Mouse (Mus musculus): Measurements from ENCODE around the gene Lbhd1. TPM values are rescaled to one million over a fixed set of nuclear protein-coding genes. Genes with fewer than 3 reads are reported as not detected.
A peak's percentile ranks its signal among the peaks of the same experiment; 100 is the strongest.

The Lbhd1 gene
- polyA plus RNA-seq, 1 experiment from 2014 or later, result 59.1 TPM

DNA sequence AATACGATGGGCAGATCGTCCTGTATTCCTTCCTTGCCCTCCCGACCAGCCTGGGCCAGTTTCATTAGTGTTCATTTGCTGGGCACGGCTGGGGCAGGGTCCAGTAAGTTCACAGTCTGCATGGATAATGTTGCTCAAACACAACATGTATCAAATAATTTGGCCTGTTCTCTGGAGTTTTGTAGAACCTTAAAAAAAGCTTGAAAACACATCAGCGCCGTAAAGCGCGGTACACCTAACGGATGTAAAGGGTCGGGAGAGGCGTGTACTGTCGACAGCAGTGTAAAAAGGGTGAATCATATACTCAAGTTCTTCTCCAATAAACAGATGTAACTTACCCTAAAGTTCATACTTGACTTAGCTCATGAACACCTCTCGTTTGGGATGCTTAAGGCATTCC lies 15.0 kb downstream of the Lbhd1 start:
- no peak for ATAC-seq

DNA sequence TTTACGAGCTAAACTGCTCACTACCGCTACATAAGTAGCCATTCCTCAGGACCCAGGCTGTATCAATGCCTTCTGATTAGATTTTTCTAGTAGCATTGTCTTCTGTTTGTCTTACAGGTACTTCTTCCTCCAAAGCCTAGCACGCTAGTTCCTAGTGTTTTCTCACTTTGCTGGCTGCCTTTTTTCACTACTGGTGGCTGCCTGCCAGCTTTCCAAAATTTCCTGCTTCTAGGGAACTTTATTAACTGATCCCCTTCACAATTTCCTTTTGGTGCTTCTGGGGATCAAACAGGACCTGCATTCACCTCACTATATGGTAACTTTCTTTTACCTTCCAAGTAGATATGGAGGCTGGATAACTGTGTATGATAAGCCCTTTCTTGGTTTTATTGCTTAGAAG lies 15.5 kb downstream of the Lbhd1 start:
- Histone ChIP-seq H3K9ac (ENCODE audit: low read length) (peak overlapping the region; percentile 80), H3K36me3 (ENCODE audit: control insufficient read depth, insufficient read depth, low read length) (peaks cover 42% of the 10 kb centered on the region), H3K27ac (ENCODE audit: low read depth, low read length) (no peak overlapping the region), H3K4me2 (ENCODE audit: low read length) (peak overlapping the region; percentile 94), H3K4me3 (ENCODE audit: low read depth, low read length) (peak overlapping the region; percentile 88), H3K27me3 (replicated peaks; ENCODE audit: control insufficient read depth, insufficient read depth, low read length) (no peaks in the 10 kb centered on the region), H3K4me1 (ENCODE audit: control insufficient read depth, insufficient read depth, low read length) (peaks cover 18% of the 10 kb centered on the region), H3K9me3 (replicated peaks; ENCODE audit: control insufficient read depth, low read length) (no peaks in the 10 kb centered on the region)
- no peak for DNase-seq (ENCODE audit: low spot score)
- ATAC-seq, result no peak
- 64% methylated on average over 3 of the region's 3 CpGs for WGBS

More for the DNA sequence above, 15.0 kb downstream of the Lbhd1 start:
- H3K36me3 ChIP-seq (ENCODE audit: control insufficient read depth, insufficient read depth, low read length), result peaks cover 38% of the 10 kb centered on the region
- peaks cover 22% of the 10 kb centered on the region for H3K4me1 ChIP-seq (ENCODE audit: control insufficient read depth, insufficient read depth, low read length)
- 18% methylated on average over 13 of the region's 13 CpGs for WGBS
- peak overlapping the region; percentile 88 for H3K4me3 ChIP-seq (ENCODE audit: low read depth, low read length)
- H3K9me3 ChIP-seq (replicated peaks; ENCODE audit: control insufficient read depth, low read length), result no peaks in the 10 kb centered on the region
- no peak for DNase-seq (ENCODE audit: low spot score)
- peak overlapping the region; percentile 80 for H3K9ac ChIP-seq (ENCODE audit: low read length)
- H3K27me3 ChIP-seq (replicated peaks; ENCODE audit: control insufficient read depth, insufficient read depth, low read length), result no peaks in the 10 kb centered on the region
- H3K4me2 ChIP-seq (ENCODE audit: low read length), result peak overlapping the region; percentile 94
- H3K27ac ChIP-seq (ENCODE audit: low read depth, low read length), result peak overlapping the region; percentile 74; the same call in 1 of the 2 replicates

DNA sequence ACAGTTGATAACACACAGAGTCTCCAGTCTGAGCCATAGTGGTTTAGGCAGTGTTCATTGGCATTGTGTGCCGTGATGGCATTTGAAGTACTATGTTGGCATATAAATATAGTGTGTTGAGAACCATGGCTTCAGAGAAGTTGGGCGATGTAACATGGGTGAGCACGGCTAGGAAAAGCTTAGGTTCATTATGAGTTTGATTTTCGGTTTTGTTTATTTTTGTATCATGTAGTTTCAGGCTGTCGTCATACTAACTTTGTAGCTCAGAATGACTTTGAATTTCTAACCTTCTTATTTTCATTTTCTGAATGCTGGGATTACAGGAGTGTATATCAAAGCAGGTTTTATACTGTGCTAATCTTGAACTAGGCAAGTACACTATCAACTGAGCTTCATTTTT lies 19.9 kb downstream of the Lbhd1 start:
- DNase-seq (ENCODE audit: low spot score), result no peak
- H3K27me3 ChIP-seq (replicated peaks; ENCODE audit: control insufficient read depth, insufficient read depth, low read length), result no peaks in the 10 kb centered on the region
- H3K4me1 ChIP-seq (ENCODE audit: control insufficient read depth, insufficient read depth, low read length), result peaks cover 10% of the 10 kb centered on the region
- peaks cover 60% of the 10 kb centered on the region for H3K36me3 ChIP-seq (ENCODE audit: control insufficient read depth, insufficient read depth, low read length)
- no peak overlapping the region for H3K9ac ChIP-seq (ENCODE audit: low read length)
- WGBS, result 96% methylated on average over 5 of the region's 5 CpGs
- H3K27ac ChIP-seq (ENCODE audit: low read depth, low read length), result no peak overlapping the region
- H3K4me3 ChIP-seq (ENCODE audit: low read depth, low read length), result no peak overlapping the region
- no peak overlapping the region for H3K4me2 ChIP-seq (ENCODE audit: low read length)
- H3K9me3 ChIP-seq (replicated peaks; ENCODE audit: control insufficient read depth, low read length), result no peaks in the 10 kb centered on the region
- ATAC-seq, result no peak

DNA sequence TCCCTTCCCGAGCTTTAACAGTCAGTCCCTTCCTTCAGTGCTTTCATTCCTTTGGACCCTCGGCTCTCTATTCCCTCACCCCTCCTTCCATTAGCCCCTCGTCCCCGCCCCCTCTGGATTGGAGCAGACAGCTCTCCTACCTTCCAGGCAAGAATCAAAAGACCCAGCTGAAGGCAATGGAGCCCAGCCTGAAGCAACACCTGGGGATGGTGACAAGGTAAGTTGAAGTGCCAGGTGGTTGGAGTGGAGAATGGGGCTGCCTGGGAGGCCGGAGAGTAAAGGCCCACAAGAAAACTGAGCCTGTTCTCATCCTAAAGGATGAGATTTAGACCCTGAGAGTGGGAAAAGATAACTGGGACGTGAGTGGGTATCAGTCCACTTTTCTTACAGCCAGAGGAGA lies 25.0 kb downstream of the Lbhd1 start:
- no peak overlapping the region for H3K9ac ChIP-seq (ENCODE audit: low read length)
- ATAC-seq, result no peak
- no peak for DNase-seq (ENCODE audit: low spot score)
- H3K4me1 ChIP-seq (ENCODE audit: control insufficient read depth, insufficient read depth, low read length), result no peaks in the 10 kb centered on the region
- H3K36me3 ChIP-seq (ENCODE audit: control insufficient read depth, insufficient read depth, low read length), result peaks cover 96% of the 10 kb centered on the region
- H3K27ac ChIP-seq (ENCODE audit: low read depth, low read length), result no peak overlapping the region
- 94% methylated on average over 6 of the region's 6 CpGs for WGBS
- H3K27me3 ChIP-seq (replicated peaks; ENCODE audit: control insufficient read depth, insufficient read depth, low read length), result no peaks in the 10 kb centered on the region
- no peaks in the 10 kb centered on the region for H3K9me3 ChIP-seq (replicated peaks; ENCODE audit: control insufficient read depth, low read length)
- no peak overlapping the region for H3K4me2 ChIP-seq (ENCODE audit: low read length)
- no peak overlapping the region for H3K4me3 ChIP-seq (ENCODE audit: low read depth, low read length)

DNA sequence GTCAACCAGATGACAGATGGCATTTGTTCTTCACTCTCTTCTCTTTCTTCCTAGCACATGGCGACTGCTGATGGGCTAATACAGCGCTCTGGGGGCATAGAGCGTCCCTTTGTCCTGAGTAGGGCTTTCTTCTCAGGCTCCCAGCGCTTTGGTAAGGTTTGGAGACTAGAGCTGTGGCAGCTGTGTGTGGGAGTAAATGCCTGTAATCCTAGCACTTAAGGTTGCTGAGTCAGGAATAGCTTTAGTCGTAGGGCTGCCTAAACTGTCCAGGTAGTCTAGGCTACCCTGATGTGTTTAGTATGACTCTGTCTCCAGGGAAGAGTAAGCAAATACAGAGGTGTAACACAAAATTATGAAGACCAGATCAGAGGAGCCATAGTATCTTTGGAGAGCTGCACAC lies 28.3 kb downstream of the Lbhd1 start:
- H3K4me1 ChIP-seq (ENCODE audit: control insufficient read depth, insufficient read depth, low read length), result no peaks in the 10 kb centered on the region
- no peak overlapping the region for H3K4me3 ChIP-seq (ENCODE audit: low read depth, low read length)
- 94% methylated on average over 5 of the region's 5 CpGs for WGBS
- no peaks in the 10 kb centered on the region for H3K9me3 ChIP-seq (replicated peaks; ENCODE audit: control insufficient read depth, low read length)
- ATAC-seq (no peak), DNase-seq (ENCODE audit: low spot score) (no peak)
- no peak overlapping the region for H3K27ac ChIP-seq (ENCODE audit: low read depth, low read length)
- no peaks in the 10 kb centered on the region for H3K27me3 ChIP-seq (replicated peaks; ENCODE audit: control insufficient read depth, insufficient read depth, low read length)
- no peak overlapping the region for H3K9ac ChIP-seq (ENCODE audit: low read length)
- peaks cover 100% of the 10 kb centered on the region for H3K36me3 ChIP-seq (ENCODE audit: control insufficient read depth, insufficient read depth, low read length)
- no peak overlapping the region for H3K4me2 ChIP-seq (ENCODE audit: low read length)

DNA sequence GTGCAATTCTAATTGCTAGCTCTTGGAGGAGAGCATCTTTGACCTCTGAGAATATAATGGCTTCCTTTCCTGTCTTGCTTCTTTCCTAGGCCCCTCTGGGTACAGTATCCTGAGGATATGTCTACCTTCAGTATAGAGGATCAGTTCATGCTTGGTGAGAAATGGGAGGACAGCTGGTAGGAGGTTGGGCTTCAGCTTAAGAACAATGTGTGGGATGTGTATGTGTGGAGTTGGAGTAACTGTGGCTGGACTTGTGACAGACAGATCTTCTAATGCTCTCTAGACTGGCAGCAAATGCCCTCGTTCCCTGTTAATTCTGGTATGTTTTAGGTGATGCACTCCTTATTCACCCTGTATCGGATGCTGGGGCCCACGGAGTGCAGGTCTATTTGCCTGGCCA lies 30.7 kb downstream of the Lbhd1 start:
- Histone ChIP-seq H3K27ac (ENCODE audit: low read depth, low read length) (no peak overlapping the region), H3K9me3 (replicated peaks; ENCODE audit: control insufficient read depth, low read length) (no peaks in the 10 kb centered on the region), H3K9ac (ENCODE audit: low read length) (no peak overlapping the region), H3K4me2 (ENCODE audit: low read length) (no peak overlapping the region), H3K4me3 (ENCODE audit: low read depth, low read length) (no peak overlapping the region), H3K4me1 (ENCODE audit: control insufficient read depth, insufficient read depth, low read length) (no peaks in the 10 kb centered on the region), H3K27me3 (replicated peaks; ENCODE audit: control insufficient read depth, insufficient read depth, low read length) (no peaks in the 10 kb centered on the region), H3K36me3 (ENCODE audit: control insufficient read depth, insufficient read depth, low read length) (peaks cover 78% of the 10 kb centered on the region)
- DNase-seq (ENCODE audit: low spot score), result no peak
- ATAC-seq, result no peak
- 99% methylated on average over 3 of the region's 3 CpGs for WGBS

DNA sequence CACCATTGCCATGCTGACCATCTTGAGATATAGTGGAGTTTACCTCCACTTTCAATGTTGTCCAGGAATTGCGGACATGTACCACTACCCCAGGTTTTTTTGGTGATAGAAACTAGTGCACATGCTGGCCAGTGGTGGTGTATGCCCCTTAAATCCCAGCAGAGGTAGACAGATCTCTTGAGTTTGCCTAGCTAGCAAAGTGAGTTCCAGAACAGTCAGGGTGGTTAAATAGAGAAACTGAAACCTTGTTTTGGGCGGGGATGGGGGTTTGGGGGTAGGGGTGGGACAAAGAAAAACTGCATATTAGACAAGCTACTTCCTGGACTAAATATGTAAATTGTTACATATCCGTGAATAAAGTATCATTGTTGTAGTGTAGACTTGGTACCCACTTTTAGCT lies 35.5 kb downstream of the Lbhd1 start:
- no peak for ATAC-seq
- Histone ChIP-seq H3K4me3 (ENCODE audit: low read depth, low read length) (no peak overlapping the region), H3K4me1 (ENCODE audit: control insufficient read depth, insufficient read depth, low read length) (peaks cover 9% of the 10 kb centered on the region; the same call in 1 of the 2 replicates), H3K27ac (ENCODE audit: low read depth, low read length) (no peak overlapping the region), H3K9ac (ENCODE audit: low read length) (no peak overlapping the region), H3K9me3 (replicated peaks; ENCODE audit: control insufficient read depth, low read length) (no peaks in the 10 kb centered on the region), H3K4me2 (ENCODE audit: low read length) (no peak overlapping the region), H3K27me3 (replicated peaks; ENCODE audit: control insufficient read depth, insufficient read depth, low read length) (no peaks in the 10 kb centered on the region), H3K36me3 (ENCODE audit: control insufficient read depth, insufficient read depth, low read length) (peaks cover 42% of the 10 kb centered on the region)
- WGBS, result 94% methylated on average over 3 of the region's 3 CpGs
- no peak for DNase-seq (ENCODE audit: low spot score)

DNA sequence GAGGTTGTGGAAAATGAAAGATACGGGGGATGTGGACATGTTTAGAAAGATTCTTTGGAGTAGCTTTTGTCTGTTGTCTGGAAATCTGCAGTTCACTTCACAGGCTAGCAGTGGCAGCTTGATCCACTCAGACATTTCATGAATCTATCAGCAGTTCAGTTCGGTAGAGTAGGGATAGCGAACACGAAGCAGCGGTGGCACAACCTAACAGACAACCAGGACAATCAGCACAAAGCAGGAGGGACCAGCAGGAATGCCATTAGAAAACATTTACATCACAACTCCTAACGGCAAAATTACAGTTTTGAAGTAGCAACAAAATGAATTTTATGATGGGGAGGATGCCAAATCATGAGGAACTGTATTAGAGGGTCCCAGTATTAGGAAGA lies 36.1 kb downstream of the Lbhd1 start:
- Histone ChIP-seq H3K4me3 (ENCODE audit: low read depth, low read length) (peak overlapping the region; percentile 84), H3K9ac (ENCODE audit: low read length) (peak overlapping the region; percentile 88; the same call in 1 of the 2 replicates), H3K4me2 (ENCODE audit: low read length) (peak overlapping the region; percentile 69), H3K27ac (ENCODE audit: low read depth, low read length) (0 out of 2 replicates have a peak overlapping the region, but pooled peaks have one; percentile 77), H3K36me3 (ENCODE audit: control insufficient read depth, insufficient read depth, low read length) (peaks cover 35% of the 10 kb centered on the region), H3K4me1 (ENCODE audit: control insufficient read depth, insufficient read depth, low read length) (peaks cover 9% of the 10 kb centered on the region; the same call in 1 of the 2 replicates), H3K27me3 (replicated peaks; ENCODE audit: control insufficient read depth, insufficient read depth, low read length) (no peaks in the 10 kb centered on the region), H3K9me3 (replicated peaks; ENCODE audit: control insufficient read depth, low read length) (no peaks in the 10 kb centered on the region)
- 76% methylated on average over 6 of the region's 6 CpGs for WGBS
- ATAC-seq, result no peak
- no peak for DNase-seq (ENCODE audit: low spot score)

DNA sequence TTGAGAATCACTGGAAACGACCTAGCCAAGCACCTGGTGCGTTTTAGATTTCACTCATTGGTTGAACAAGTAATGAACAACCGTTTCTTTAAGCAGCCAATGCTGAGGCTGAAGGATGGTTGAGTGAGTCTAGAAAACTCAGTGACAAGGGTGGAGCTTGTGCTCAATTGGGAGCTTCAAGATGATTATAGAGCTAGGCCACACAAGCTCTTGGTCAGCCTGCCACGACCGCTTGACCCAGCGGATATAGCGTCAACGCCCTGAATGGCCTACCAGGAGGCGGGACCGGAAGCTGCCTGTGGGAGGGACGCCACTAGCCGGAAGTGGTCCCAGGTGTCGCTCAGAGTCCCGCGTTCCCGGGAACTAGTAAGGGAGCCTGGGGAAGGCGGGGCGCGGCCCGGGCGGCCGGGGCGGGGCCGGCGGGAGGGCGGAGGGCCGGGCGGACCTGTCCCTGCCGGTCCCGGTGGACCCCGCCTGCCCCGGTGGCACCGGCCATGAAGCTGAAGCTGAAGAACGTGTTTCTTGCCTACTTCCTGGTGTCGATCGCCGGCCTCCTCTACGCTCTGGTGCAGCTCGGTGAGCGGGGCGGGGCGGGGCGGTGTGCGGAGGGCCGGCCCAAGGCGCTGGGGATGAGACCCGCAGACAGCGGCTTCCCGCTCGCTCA lies 36.7 kb downstream of the Lbhd1 start, which contains the start of gene B3gat3:
Gene B3gat3 (plus strand): TSS at position 302 of the 664 bp plus-strand sequence.
- H3K27ac ChIP-seq (ENCODE audit: low read depth, low read length), result peak within 1 kb of the TSS; percentile 77
- WGBS, result 2% methylated on average over 46 of the region's 50 CpGs
- no peaks in the 10 kb centered on the region for H3K27me3 ChIP-seq (replicated peaks; ENCODE audit: control insufficient read depth, insufficient read depth, low read length)
- DNase-seq (ENCODE audit: low spot score) (peak; percentile 93), ATAC-seq (peak; percentile 98)
- H3K4me3 ChIP-seq (ENCODE audit: low read depth, low read length), result peak within 1 kb of the TSS; percentile 84
- H3K9ac ChIP-seq (ENCODE audit: low read length), result peak within 1 kb of the TSS; percentile 88
- no peaks in the 10 kb centered on the region for H3K9me3 ChIP-seq (replicated peaks; ENCODE audit: control insufficient read depth, low read length)
- H3K36me3 ChIP-seq (ENCODE audit: control insufficient read depth, insufficient read depth, low read length), result peaks cover 31% of the 10 kb centered on the region
- H3K4me2 ChIP-seq (ENCODE audit: low read length), result peak within 1 kb of the TSS; percentile 69
- peaks cover 9% of the 10 kb centered on the region; the same call in 1 of the 2 replicates for H3K4me1 ChIP-seq (ENCODE audit: control insufficient read depth, insufficient read depth, low read length)
